Mouse (Mus musculus) thymus, adult 2 months (tissue): Measurements from ENCODE around the gene Ampd3.

ENCODE experiments used
- CTCF ChIP-seq: fragments of 200-500 bp; IDR thresholded peaks from 2 replicates; pipeline ENCODE4 v1.5.1; 2012; ENCODE audit warnings: mild to moderate bottlenecking, control low read depth, low read length, moderate library complexity, borderline replicate concordance; ENCODE audit not compliant: control insufficient read depth, poor library complexity, insufficient read depth; ENCODE audit errors: extremely low read depth
- POLR2A ChIP-seq: fragments of 200-500 bp; IDR thresholded peaks from 2 replicates; pipeline ENCODE4 v1.6.1; 2012; ENCODE audit warnings: mild to moderate bottlenecking, low read length, control low read depth, moderate library complexity; ENCODE audit not compliant: control insufficient read depth, poor library complexity, insufficient read depth; ENCODE audit errors: extremely low read depth

DNA sequence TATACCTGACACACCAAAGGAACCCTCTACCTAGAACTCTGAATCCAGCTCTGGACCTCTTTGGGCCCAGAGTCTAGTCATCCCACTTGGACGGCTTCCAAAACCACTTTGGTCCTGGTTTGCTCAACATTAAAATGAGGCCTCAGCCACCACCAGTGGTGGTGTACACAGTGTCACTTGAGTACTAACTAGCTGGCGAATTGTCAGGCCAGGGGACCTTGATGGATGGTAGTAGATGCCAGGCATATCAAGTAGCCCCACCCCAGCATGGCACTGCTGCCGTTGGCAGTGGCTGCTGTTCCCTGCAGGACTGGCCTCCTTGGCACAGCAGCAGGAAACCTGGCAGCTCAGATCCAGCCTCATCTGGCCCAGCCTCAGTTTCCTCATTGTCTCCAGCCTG, 36.3 kb downstream of the Ampd3 start:
- no peak for TF ChIP-seq CTCF
- no peak for TF ChIP-seq POLR2A
